Mouse (Mus musculus) embryonic facial prominence, embryonic 10.5 days (tissue): ENCODE measurements at regions not wholly inside any gene's neighbourhood (a gene's known extent, or its start where the extent isn't known, plus 50 kb on each side); places are given as distances from the start of the nearest gene placed in this dataset.
"Not testable (repeated sequence)": the region's sequence is repeated elsewhere in the genome, so short reads cannot be mapped to it uniquely, and the experiment has no call there.

Experiments used
- DNase-seq: peaks from one replicate; pipeline ENCODE4 v3.0.0-alpha.2; 2017; ENCODE audit warnings: low spot score
- H3K27ac ChIP-seq: fragments of 300-500 bp; sonication (generic); replicated peaks from 2 replicates; pipeline ENCODE4 v1.5.1; 2016; ENCODE audit warnings: mild to moderate bottlenecking
- H3K27me3 ChIP-seq: fragments of 300-500 bp; sonication (generic); replicated peaks from 2 replicates; pipeline ENCODE4 v1.6.1; 2016; ENCODE audit warnings: low read depth, mild to moderate bottlenecking; ENCODE audit not compliant: poor library complexity, severe bottlenecking
- H3K36me3 ChIP-seq: fragments of 300-500 bp; sonication (generic); replicated peaks from 2 replicates; pipeline ENCODE4 v1.6.1; 2016; ENCODE audit warnings: mild to moderate bottlenecking, moderate library complexity
- H3K4me1 ChIP-seq: fragments of 300-500 bp; sonication (generic); 2 replicates; pipeline ENCODE4 v1.6.1; 2016
- H3K4me3 ChIP-seq: fragments of 300-500 bp; sonication (generic); 2 replicates; pipeline ENCODE4 v1.5.1; 2016; ENCODE audit warnings: mild to moderate bottlenecking, moderate library complexity
- H3K9me3 ChIP-seq: fragments of 300-500 bp; sonication (generic); 2 replicates; pipeline ENCODE4 v1.6.1; 2016; ENCODE audit warnings: mild to moderate bottlenecking
- WGBS: fragments of 180-500 bp; shearing (Covaris S2); methylation state at CpG from one replicate; pipeline ENCODE4 v1.1.7; 2016; 5-methylcytosine and 5-hydroxymethylcytosine counted together

- Histone ChIP-seq H3K4me1 (peaks cover 21% of the 10 kb centered on the region), H3K27ac (peak overlapping the region; percentile 65), H3K4me3 (no peak overlapping the region), H3K9me3 (no peaks in the 10 kb centered on the region), H3K27me3 (no peaks in the 10 kb centered on the region), H3K36me3 (no peaks in the 10 kb centered on the region)
- 39% methylated on average over 9 of the region's 9 CpGs for WGBS
- DNase-seq = peak; percentile 38
Observed at GRCm38 (mm10) chr12:77852595-77853577, 341.2 kb upstream of the Gm6657 start.

- H3K36me3 ChIP-seq = no peaks in the 10 kb centered on the region
- 47% methylated on average over 15 of the region's 15 CpGs for WGBS
- no peak overlapping the region for H3K27ac ChIP-seq
- no peak overlapping the region for H3K4me3 ChIP-seq
- H3K9me3 ChIP-seq = no peaks in the 10 kb centered on the region
- peak; percentile 36 for DNase-seq
- H3K4me1 ChIP-seq = peaks cover 21% of the 10 kb centered on the region
- no peaks in the 10 kb centered on the region for H3K27me3 ChIP-seq
Observed at GRCm38 (mm10) chr12:77854281-77855075, 339.6 kb upstream of the Gm6657 start.

- Histone ChIP-seq H3K9me3 (no peaks in the 10 kb centered on the region), H3K36me3 (no peaks in the 10 kb centered on the region), H3K27ac (no peak overlapping the region), H3K4me1 (peaks cover 21% of the 10 kb centered on the region), H3K27me3 (no peaks in the 10 kb centered on the region), H3K4me3 (no peak overlapping the region)
- 80% methylated on average over 12 of the region's 12 CpGs for WGBS
- DNase-seq = no peak
Observed at GRCm38 (mm10) chr12:77855796-77856195, 338.2 kb upstream of the Gm6657 start.

- H3K4me1 ChIP-seq = peaks cover 15% of the 10 kb centered on the region
- no peaks in the 10 kb centered on the region for H3K36me3 ChIP-seq
- H3K27me3 ChIP-seq = no peaks in the 10 kb centered on the region
- WGBS = 77% methylated on average over 4 of the region's 4 CpGs
- no peak overlapping the region for H3K4me3 ChIP-seq
- no peak for DNase-seq
- no peak overlapping the region for H3K27ac ChIP-seq
- H3K9me3 ChIP-seq = no peaks in the 10 kb centered on the region
Observed at GRCm38 (mm10) chr12:77857281-77857680, 336.8 kb upstream of the Gm6657 start.

GRCm38 (mm10) chr12:77860769-77861557 lies 333.1 kb upstream of the Gm6657 start:
- no peak for DNase-seq
- H3K36me3 ChIP-seq = no peaks in the 10 kb centered on the region
- WGBS = 88% methylated on average over 13 of the region's 13 CpGs
- H3K4me1 ChIP-seq = no peaks in the 10 kb centered on the region
- H3K4me3 ChIP-seq = no peak overlapping the region
- H3K27me3 ChIP-seq = no peaks in the 10 kb centered on the region
- no peaks in the 10 kb centered on the region for H3K9me3 ChIP-seq
- H3K27ac ChIP-seq = no peak overlapping the region

- Histone ChIP-seq H3K36me3 (no peaks in the 10 kb centered on the region), H3K27me3 (no peaks in the 10 kb centered on the region), H3K4me3 (no peak overlapping the region), H3K27ac (no peak overlapping the region), H3K9me3 (no peaks in the 10 kb centered on the region), H3K4me1 (no peaks in the 10 kb centered on the region)
- 81% methylated on average over 4 of the region's 4 CpGs for WGBS
- DNase-seq = no peak
Observed at GRCm38 (mm10) chr12:77867947-77868495, 326.0 kb upstream of the Gm6657 start.

GRCm38 (mm10) chr12:77869296-77869695 lies 324.7 kb upstream of the Gm6657 start:
- no peak overlapping the region for H3K27ac ChIP-seq
- no peak overlapping the region for H3K4me3 ChIP-seq
- no peak for DNase-seq
- H3K4me1 ChIP-seq = no peaks in the 10 kb centered on the region
- H3K9me3 ChIP-seq = no peaks in the 10 kb centered on the region
- no peaks in the 10 kb centered on the region for H3K36me3 ChIP-seq
- 88% methylated on average over 3 of the region's 3 CpGs for WGBS
- H3K27me3 ChIP-seq = no peaks in the 10 kb centered on the region

- H3K36me3 ChIP-seq = no peaks in the 10 kb centered on the region
- H3K27ac ChIP-seq = no peak overlapping the region
- H3K4me3 ChIP-seq = no peak overlapping the region
- no peaks in the 10 kb centered on the region for H3K9me3 ChIP-seq
- H3K4me1 ChIP-seq = no peaks in the 10 kb centered on the region
- DNase-seq = no peak
- no peaks in the 10 kb centered on the region for H3K27me3 ChIP-seq
- WGBS = 81% methylated on average over 2 of the region's 2 CpGs
Observed at GRCm38 (mm10) chr12:77887335-77887734, 306.7 kb upstream of the Gm6657 start.

- no peaks in the 10 kb centered on the region for H3K9me3 ChIP-seq
- WGBS = 90% methylated on average over 6 of the region's 6 CpGs
- no peaks in the 10 kb centered on the region for H3K36me3 ChIP-seq
- no peak overlapping the region for H3K4me3 ChIP-seq
- no peaks in the 10 kb centered on the region for H3K4me1 ChIP-seq
- no peak overlapping the region for H3K27ac ChIP-seq
- no peaks in the 10 kb centered on the region for H3K27me3 ChIP-seq
- no peak for DNase-seq
Observed at GRCm38 (mm10) chr12:77891452-77891851, 302.6 kb upstream of the Gm6657 start.

- Histone ChIP-seq H3K4me1 (no peaks in the 10 kb centered on the region), H3K27ac (no peak overlapping the region), H3K9me3 (no peaks in the 10 kb centered on the region), H3K36me3 (no peaks in the 10 kb centered on the region), H3K27me3 (no peaks in the 10 kb centered on the region), H3K4me3 (no peak overlapping the region)
- DNase-seq = no peak
Observed at GRCm38 (mm10) chr12:77894238-77894637, 299.8 kb upstream of the Gm6657 start.

- no peaks in the 10 kb centered on the region for H3K27me3 ChIP-seq
- H3K4me1 ChIP-seq = no peaks in the 10 kb centered on the region
- no peaks in the 10 kb centered on the region for H3K36me3 ChIP-seq
- 70% methylated on average over 2 of the region's 2 CpGs for WGBS
- no peaks in the 10 kb centered on the region for H3K9me3 ChIP-seq
- H3K4me3 ChIP-seq = no peak overlapping the region
- no peak for DNase-seq
- H3K27ac ChIP-seq = no peak overlapping the region
Observed at GRCm38 (mm10) chr12:77895508-77895907, 298.5 kb upstream of the Gm6657 start.

- not testable (repeated sequence) for H3K27me3 ChIP-seq, H3K27ac ChIP-seq, H3K36me3 ChIP-seq, DNase-seq, H3K4me1 ChIP-seq, H3K9me3 ChIP-seq, H3K4me3 ChIP-seq
- WGBS = 83% methylated on average over 2 of the region's 2 CpGs
Observed at GRCm38 (mm10) chr12:77898974-77899373, 295.1 kb upstream of the Gm6657 start.
